Mouse (Mus musculus): Measurements from ENCODE around the gene 4933415A04Rik.

Gene 4933415A04Rik

DNA sequence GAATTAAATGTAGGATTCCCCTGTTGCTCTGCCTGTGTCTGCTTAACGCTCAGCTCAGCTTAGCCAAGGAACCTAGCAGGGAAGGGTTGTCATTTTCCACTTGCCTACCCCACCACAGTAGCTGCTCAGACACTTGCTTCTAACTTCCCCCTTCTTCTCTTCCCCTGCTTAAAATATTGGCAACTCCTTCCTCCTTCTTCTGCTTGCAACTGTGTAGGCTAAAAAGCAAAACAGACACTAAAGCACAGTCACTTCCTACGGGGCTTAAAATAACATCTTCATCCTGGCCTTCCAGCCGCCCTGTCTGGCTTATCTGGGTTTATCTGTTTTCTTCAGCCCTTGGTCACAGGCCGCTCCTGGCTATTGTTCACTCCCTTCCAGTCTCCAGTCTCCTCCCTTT lies 45.7 kb downstream of the 4933415A04Rik start:
- no peak for DNase-seq (ENCODE audit: low read depth, low spot score)

DNA sequence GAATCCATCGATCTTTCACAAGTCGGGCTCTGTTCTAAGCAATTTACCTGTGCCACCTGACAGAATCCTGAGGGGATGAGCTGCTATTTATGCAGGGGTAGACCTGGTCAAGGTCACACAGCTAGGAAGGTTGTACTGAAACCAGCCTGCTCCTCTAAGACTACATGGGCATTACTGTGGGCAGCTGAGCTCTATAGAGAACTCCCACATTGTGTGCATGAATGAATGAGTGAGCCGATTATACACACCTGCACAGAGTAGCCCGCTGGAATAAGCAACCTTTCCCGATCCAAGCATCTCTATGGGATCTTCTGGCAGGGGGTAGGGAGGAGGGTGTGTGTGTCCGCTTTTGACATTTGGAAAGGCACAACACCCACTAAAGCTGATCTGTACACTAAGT lies 46.3 kb downstream of the 4933415A04Rik start:
- no peak for DNase-seq (ENCODE audit: low read depth, low spot score)

DNA sequence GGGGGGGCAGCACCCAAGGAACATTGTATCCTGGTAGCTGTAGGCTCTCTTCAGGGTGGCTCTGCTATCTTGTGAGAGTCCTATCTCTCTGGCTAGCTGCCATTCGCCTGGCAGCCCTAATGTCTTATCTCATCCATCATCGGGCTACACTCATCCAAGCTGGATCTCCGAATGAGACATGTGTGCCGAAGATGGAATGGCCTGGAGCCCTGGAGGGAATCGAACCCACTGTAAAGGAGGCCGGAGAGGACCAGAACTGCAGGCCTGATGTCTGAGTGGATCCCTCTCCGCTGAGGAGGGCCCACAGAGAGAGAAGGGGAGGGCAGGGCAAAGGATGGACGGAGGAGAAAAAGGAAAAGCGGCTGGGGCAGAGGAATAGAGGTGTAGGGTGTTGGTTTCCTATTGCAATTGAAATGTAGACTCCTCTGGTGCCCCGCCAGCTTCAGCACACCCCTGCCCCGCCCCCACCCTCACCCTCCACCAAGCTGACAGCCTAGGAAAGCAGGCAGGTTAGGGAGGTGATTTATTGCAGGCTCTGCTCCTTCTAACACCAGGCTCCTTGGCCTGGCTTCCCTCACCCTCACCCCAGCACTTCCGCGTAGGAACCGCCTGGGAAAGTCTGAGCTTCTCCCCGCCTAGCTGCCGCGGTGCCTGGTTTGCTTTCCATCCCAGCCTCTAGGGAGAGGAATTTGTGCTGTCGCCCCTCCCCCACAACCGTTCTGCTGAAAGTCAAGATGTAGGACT lies 47.0 kb downstream of the 4933415A04Rik start:
- peak; percentile 86 for DNase-seq (ENCODE audit: low read depth, low spot score)

DNA sequence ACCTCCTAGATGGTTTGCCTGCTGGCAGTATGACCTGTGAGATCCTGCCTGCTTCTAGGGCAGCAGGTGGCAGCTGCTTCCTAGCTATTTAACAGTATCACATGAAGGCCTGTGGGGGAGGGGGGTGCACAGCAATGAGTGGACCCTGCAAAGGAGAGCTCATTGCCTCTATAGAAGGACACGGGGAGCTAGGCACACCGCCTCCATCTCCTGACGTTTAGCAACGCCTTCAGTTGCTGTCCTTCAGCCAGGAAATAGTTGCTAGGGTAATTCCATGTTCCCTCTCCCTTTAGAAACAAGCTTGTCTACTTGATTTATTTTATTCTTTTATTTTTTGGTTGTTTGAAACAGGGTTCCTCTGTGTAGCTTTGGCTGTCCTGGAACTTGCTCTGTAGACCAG lies 49.9 kb downstream of the 4933415A04Rik start:
- DNase-seq (ENCODE audit: low read depth, low spot score): no peak

DNA sequence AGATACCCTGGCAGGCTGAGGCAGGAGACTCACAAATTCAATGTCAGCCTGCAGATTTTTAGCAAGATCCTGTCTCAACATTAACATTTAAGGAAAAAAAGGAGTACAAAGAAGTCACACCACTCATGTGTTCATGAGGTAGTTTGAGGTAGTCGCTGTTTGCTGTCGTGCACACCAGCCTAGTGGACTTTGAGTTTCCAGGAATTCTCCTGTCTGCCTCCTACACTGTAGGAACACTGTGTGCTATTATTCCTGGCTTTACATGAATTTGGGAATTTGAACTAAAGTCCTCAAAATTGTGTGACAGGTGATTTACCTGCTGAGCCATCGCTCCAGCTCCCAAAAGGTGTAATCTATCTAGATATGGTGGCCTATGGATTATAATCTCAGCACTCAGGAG lies 51.6 kb downstream of the 4933415A04Rik start:
- no peak for DNase-seq (ENCODE audit: low read depth, low spot score)
